8 mouse cellular contexts compared by ENCODE assay signal in the genomic region with DNA sequence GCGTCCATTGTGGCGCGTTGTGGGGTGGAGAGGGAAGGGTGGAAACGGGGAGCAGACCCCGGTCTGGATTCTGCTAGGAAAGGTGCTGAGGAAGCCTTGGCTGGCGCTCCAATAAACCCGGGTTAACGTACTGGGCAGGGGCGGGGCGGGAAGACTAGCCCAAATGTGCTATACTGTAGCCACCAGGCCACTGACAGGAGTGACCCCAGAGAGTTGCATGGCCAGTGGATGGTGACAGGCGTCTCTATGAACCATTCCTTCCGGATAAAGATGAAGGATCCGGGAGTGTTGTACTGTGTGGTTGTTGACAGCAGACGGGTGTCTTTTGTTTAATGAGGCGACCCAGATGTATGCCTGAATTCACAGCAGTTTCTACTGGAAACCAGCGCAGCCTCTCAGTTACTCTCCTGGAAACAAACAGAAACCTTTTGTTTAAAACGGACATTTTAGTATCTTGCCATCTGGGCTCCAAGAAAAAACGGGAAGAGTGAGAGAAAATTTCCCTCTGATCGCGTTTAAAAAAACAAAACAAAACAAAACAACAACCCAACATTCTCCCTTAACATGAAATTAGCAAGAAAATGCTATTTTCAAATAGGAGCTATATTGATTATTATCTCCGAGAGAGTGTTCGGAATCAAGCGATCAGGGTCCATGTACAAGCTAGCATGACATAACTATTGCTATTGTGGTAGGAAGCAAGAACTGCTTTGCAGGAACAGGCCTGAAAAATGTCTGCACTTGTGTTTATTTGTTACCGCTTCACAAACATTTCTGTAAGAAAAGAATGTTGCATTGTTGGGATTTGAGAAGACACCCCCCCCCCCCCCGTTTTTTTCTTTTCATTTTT. TPM values are rescaled to one million over a fixed set of nuclear protein-coding genes. Genes with fewer than 3 reads are reported as not detected.
DNase-seq lines count a peak whose midpoint lies in the region; ATAC-seq and TF ChIP-seq lines count a peak whose summit lies in the region.

No protein-coding gene starts in this region.

- H3K4me1 ChIP-seq in liver, embryonic 12.5 days, result peaks cover 57% of the 10 kb centered on the region
- peaks cover 7% of the 10 kb centered on the region for H3K4me1 ChIP-seq in olfactory bulb, adult 2 months (ENCODE audit: control insufficient read depth, insufficient read depth, low read length)

- no peaks in the 10 kb centered on the region for H3K9me3 ChIP-seq in liver, embryonic 12.5 days (replicated peaks)

- TF ChIP-seq CTCF in gastrocnemius, adult 2 months (IDR thresholded peaks at IDR 0.05), result no peak
- TF ChIP-seq CTCF in olfactory bulb, adult 2 months (IDR thresholded peaks at IDR 0.05; ENCODE audit: insufficient read depth, low read depth, low read length), result no peak

- H3K27me3 ChIP-seq in liver, embryonic 12.5 days (replicated peaks), result peaks cover 59% of the 10 kb centered on the region

- peak overlapping the region; percentile 96 for H3K27ac ChIP-seq in gastrocnemius, adult 2 months
- H3K27ac ChIP-seq in liver, embryonic 12.5 days, result peak overlapping the region; percentile 80
- peak overlapping the region; percentile 96 for H3K27ac ChIP-seq in olfactory bulb, adult 2 months (ENCODE audit: insufficient read depth, low read depth, low read length)

- H3K4me2 ChIP-seq in liver, embryonic 12.5 days, result peak overlapping the region; percentile 91

- H3K9ac ChIP-seq in liver, embryonic 12.5 days, result peak overlapping the region; percentile 76

- TF ChIP-seq POLR2A in olfactory bulb, adult 2 months (IDR thresholded peaks at IDR 0.05; ENCODE audit: insufficient read depth, low read depth, low read length), result no peak

- WGBS in liver, embryonic 12.5 days (ENCODE audit: insufficient replicate concordance), result 13% methylated on average over 25 of the region's 25 CpGs
- WGBS in olfactory bulb, adult 2 months, result 1% methylated on average over 25 of the region's 25 CpGs

- intact Hi-C loops in gastrocnemius, adult 2 months (cut with DNase I), result loop anchor here (2.0 to 5.0 kb wide), 3 partner anchors 41 to 188 kb away; no protein-coding TSS in a partner anchor
- intact Hi-C loops in heart, postnatal 10 days (cut with DNase I), result loop anchor here (5.0 kb wide), 5 partner anchors 33 to 463 kb away; no protein-coding TSS in a partner anchor
- intact Hi-C loops in left cerebral cortex, postnatal 14 days (cut with DNase I), result loop anchor here (5.0 to 10.0 kb wide), 2 partner anchors 72 to 191 kb away; no protein-coding TSS in a partner anchor

- peak overlapping the region; percentile 95 for H3K4me3 ChIP-seq in gastrocnemius, adult 2 months
- H3K4me3 ChIP-seq in liver, embryonic 12.5 days, result peak overlapping the region; percentile 67
- H3K4me3 ChIP-seq in olfactory bulb, adult 2 months (ENCODE audit: insufficient read depth, low read depth, low read length), result peak overlapping the region; percentile 99

- DNase-seq in gastrocnemius, adult 2 months, result no peak
- DNase-seq in gastrocnemius, postnatal 4 days (ENCODE audit: low spot score in 2 of 2), result no peak
- DNase-seq in adipocyte (ENCODE audit: low spot score), result peak; percentile 72
- DNase-seq in heart, postnatal 10 days, result peak; percentile 59 to 63
- no peak for DNase-seq in layer of hippocampus, postnatal 10 days (ENCODE audit: low spot score in 2 of 2)
- no peak for DNase-seq in left cerebral cortex, postnatal 14 days (ENCODE audit: low spot score in 2 of 2)

- ATAC-seq in liver, embryonic 12.5 days, result no peak; the same call in 1 of the 2 replicates

- H3K36me3 ChIP-seq in liver, embryonic 12.5 days, result no peaks in the 10 kb centered on the region

RNA-seq across cellular contexts. Expression of a gene that starts 1.3 kb away (rescaled TPM):
- 10 to 100 TPM; 12.2 to 15.7 TPM for total RNA-seq in gastrocnemius, adult 2 months (2021)
- total RNA-seq in gastrocnemius, postnatal 4 days (2021), result 10 to 100 TPM; 37.2 to 40.2 TPM
- 10 to 100 TPM; 37.3 to 38.1 TPM for total RNA-seq in heart, postnatal 10 days (2021)
- polyA plus RNA-seq in liver, embryonic 12.5 days (2016; fragmentation: Nextera tagmentation; extraction: Ambion mirVana), result 5.6 and 5.8 TPM in 2 replicates
- 135 and 244 TPM in 2 replicates for polyA plus RNA-seq in olfactory bulb, adult 2 months (2012; ENCODE audit: insufficient read depth, insufficient read length, low replicate concordance, missing spikeins)
- total RNA-seq in layer of hippocampus, postnatal 10 days (2021), result 100 to 1,000 TPM; 196 to 220 TPM
- 100 to 1,000 TPM; 177 to 181 TPM for total RNA-seq in left cerebral cortex, postnatal 14 days (2021)

Comparison
In these comparisons a context has a peak if more than half of its experiments do, and no peak if none do; other contexts are left out.
1. DNase-seq: peak in adipocyte (single experiment) and heart, postnatal 10 days (2 of 2); none in gastrocnemius, adult 2 months (single experiment), gastrocnemius, postnatal 4 days (0 of 2), layer of hippocampus, postnatal 10 days (0 of 2) and left cerebral cortex, postnatal 14 days (0 of 2).
2. RNA of a gene that starts 1.3 kb away (total RNA-seq): 196 to 220 TPM in layer of hippocampus, postnatal 10 days and 177 to 181 TPM in left cerebral cortex, postnatal 14 days; 37.2 to 40.2 TPM in gastrocnemius, postnatal 4 days, 37.3 to 38.1 TPM in heart, postnatal 10 days and 12.2 to 15.7 TPM in gastrocnemius, adult 2 months; every median in the first group is over 4 times any median in the second.
3. Peak in every context shown above with its lines, with median percentiles within 50 percentile points of each other: H3K27ac ChIP-seq and H3K4me3 ChIP-seq.